24 mouse cellular contexts compared by ENCODE assay signal in the genomic region with DNA sequence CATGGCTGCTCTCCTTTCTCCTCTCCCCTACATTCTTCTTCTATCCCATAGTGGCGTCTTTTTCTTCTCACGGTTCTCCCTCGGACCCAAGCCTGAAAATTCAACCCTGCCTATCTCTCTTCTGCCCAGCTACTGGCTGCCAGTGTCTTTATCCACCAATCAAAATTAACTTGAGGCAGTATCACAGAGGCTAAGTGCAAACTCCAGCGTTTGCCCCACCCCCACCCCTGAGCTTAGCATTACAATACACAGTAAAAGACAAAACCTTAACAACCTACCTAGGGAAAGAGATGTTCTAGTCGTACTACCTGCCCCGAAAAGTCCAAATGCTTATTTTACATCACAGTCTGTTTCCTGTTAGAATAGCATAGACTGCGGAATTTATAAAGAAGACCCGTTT.
"Had no signal": no experiment of that assay in that cellular context is flagged by ENCODE, and none has a peak within 500 bp of the region (broad histone marks: within the 10 kb centered on the region; RNA-seq: fewer than 3 reads in every experiment).

No protein-coding gene starts in this region.

- H3K4me1 ChIP-seq: neural tube, embryonic 15.5 days had no signal

- ATAC-seq: liver, postnatal 0 days; midbrain, embryonic 15.5 days had no signal

- H3K9ac ChIP-seq: limb, embryonic 12.5 days; limb, embryonic 15.5 days; liver, embryonic 14.5 days; liver, postnatal 0 days; midbrain, embryonic 12.5 days; midbrain, embryonic 15.5 days; neural tube, embryonic 12.5 days; neural tube, embryonic 15.5 days had no signal

- H3K27me3 ChIP-seq: limb, embryonic 15.5 days; midbrain, embryonic 15.5 days; neural tube, embryonic 12.5 days; neural tube, embryonic 15.5 days had no signal

- H3K4me2 ChIP-seq: limb, embryonic 12.5 days; limb, embryonic 15.5 days; liver, embryonic 11.5 days; midbrain, embryonic 12.5 days; midbrain, embryonic 15.5 days; neural tube, embryonic 12.5 days; neural tube, embryonic 15.5 days had no signal

- H3K9me3 ChIP-seq: limb, embryonic 12.5 days; limb, embryonic 15.5 days; midbrain, embryonic 12.5 days; midbrain, embryonic 15.5 days; neural tube, embryonic 12.5 days; neural tube, embryonic 15.5 days had no signal

- DNase-seq: kidney, adult 2 months; kidney, postnatal 25 days; layer of hippocampus, postnatal 36 days; left cerebral cortex, postnatal 4 days; liver, postnatal 0 days; right cerebral cortex, adult 18-20 months; right cerebral cortex, postnatal 14 days; right cerebral cortex, postnatal 4 days; thymus, adult 2 months; thymus, postnatal 14 days; thymus, postnatal 4 days had no signal

- H3K27ac ChIP-seq: kidney, postnatal 0 days; layer of hippocampus, adult 2 months; left cerebral cortex, adult 2 months; limb, embryonic 12.5 days; limb, embryonic 15.5 days; liver, embryonic 14.5 days; macrophage; midbrain, embryonic 12.5 days; midbrain, embryonic 15.5 days; neural tube, embryonic 12.5 days; neural tube, embryonic 15.5 days; stomach, postnatal 0 days had no signal

- H3K4me3 ChIP-seq: layer of hippocampus, adult 2 months; left cerebral cortex, adult 2 months; limb, embryonic 12.5 days; limb, embryonic 15.5 days; midbrain, embryonic 12.5 days; midbrain, embryonic 15.5 days; neural tube, embryonic 12.5 days; neural tube, embryonic 15.5 days had no signal

- H3K36me3 ChIP-seq: limb, embryonic 12.5 days; limb, embryonic 15.5 days; midbrain, embryonic 12.5 days; midbrain, embryonic 15.5 days; neural tube, embryonic 12.5 days; neural tube, embryonic 15.5 days had no signal
